Mouse (Mus musculus) spleen, postnatal 10 days (tissue): ENCODE results near the gene Slc51b.

Experiments used
- DNase-seq, 2 experiments: peaks; one replicate each; pipeline ENCODE4 v3.0.0; 2021 to 2022; ENCODE audit warnings: low spot score in 2 of 2

Slc51b gene

GRCm38 (mm10) chr9:65372449-65372848 lies 50.3 kb downstream of the Slc51b start:
- DNase-seq, result peak in 1 of 2 experiments; percentile 52

GRCm38 (mm10) chr9:65371756-65372155 lies 51.0 kb downstream of the Slc51b start:
- DNase-seq, result no peak

- no peak for DNase-seq
Measured at GRCm38 (mm10) chr9:65365721-65366120, 57.0 kb downstream of the Slc51b start.

DNA sequence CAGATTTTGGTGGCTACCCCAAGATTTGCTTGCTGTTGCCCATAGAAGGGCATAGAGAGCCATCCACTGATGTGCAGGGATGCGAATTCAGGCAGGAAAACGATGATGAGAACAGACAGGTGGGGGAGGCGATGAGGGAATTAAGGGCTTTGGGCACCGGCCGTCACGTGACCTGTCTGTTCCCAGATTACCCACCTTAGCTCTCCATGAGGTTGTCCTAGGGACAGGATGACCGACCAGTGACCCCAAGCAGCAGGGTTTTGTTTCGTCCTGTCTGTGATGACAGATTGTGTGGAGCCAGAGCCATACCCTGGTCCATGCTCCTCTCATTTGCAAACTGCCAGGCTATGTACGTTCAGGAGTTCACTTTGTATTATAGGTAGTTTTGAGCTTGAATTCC lies 59.1 kb downstream of the Slc51b start:
- no peak for DNase-seq
